ENCODE assay signal across 25 mouse cellular contexts in the genomic region with DNA sequence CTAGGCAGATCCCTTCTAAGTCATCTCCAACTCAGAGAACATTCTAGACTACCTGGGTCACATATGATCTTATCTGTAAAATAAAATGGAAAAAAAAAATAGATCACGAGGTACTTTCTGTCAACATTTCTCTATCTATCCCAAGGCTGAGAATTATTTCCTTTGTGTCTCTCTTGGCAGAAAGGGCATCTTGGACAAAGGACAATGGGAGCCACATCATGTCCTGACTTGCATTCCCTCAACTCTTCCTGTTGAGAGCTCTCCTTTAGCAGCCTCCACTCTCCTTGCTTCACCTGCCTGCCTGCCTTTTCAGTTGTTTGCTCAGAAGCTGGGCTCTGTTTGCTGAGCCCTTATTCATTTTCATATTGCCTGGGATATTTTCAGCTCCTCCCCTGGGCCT.
"Had no signal": no experiment of that assay in that cellular context is flagged by ENCODE, and none has a peak within 500 bp of the region (broad histone marks: within the 10 kb centered on the region; RNA-seq: fewer than 3 reads in every experiment).

No protein-coding gene starts in this region.

- H3K4me3 ChIP-seq: gastrocnemius, adult 2 months; heart, embryonic 13.5 days; heart, embryonic 15.5 days; hindbrain, embryonic 13.5 days; hindbrain, embryonic 15.5 days; layer of hippocampus, adult 2 months; limb, embryonic 10.5 days; limb, embryonic 12.5 days had no signal

- H3K9me3 ChIP-seq: heart, embryonic 13.5 days; heart, embryonic 15.5 days; hindbrain, embryonic 13.5 days; hindbrain, embryonic 15.5 days; limb, embryonic 10.5 days; limb, embryonic 12.5 days had no signal

- H3K9ac ChIP-seq: heart, embryonic 13.5 days; heart, embryonic 15.5 days; hindbrain, embryonic 13.5 days; hindbrain, embryonic 15.5 days; limb, embryonic 12.5 days had no signal

- DNase-seq: gastrocnemius, adult 2 months; gastrocnemius, postnatal 10 days; gastrocnemius, postnatal 25 days; heart, adult 18-20 months; heart, postnatal 14 days; heart, postnatal 36 days; kidney, adult 11 months; kidney, adult 2 months; kidney, adult 9 months; kidney, postnatal 10 days; kidney, postnatal 25 days; kidney, postnatal 4 days; liver had no signal

- H3K4me1 ChIP-seq: heart, embryonic 15.5 days had no signal

- H3K27ac ChIP-seq: gastrocnemius, adult 2 months; heart, embryonic 13.5 days; heart, embryonic 15.5 days; hindbrain, embryonic 15.5 days; hindbrain, postnatal 0 days; layer of hippocampus, adult 2 months; limb, embryonic 10.5 days; limb, embryonic 12.5 days had no signal

- H3K36me3 ChIP-seq: heart, embryonic 13.5 days; heart, embryonic 15.5 days; hindbrain, embryonic 13.5 days; hindbrain, embryonic 15.5 days; limb, embryonic 10.5 days; limb, embryonic 12.5 days had no signal

- H3K4me2 ChIP-seq: heart, embryonic 11.5 days; heart, embryonic 13.5 days; heart, embryonic 15.5 days; hindbrain, embryonic 13.5 days; hindbrain, embryonic 15.5 days; limb, embryonic 12.5 days; liver, embryonic 11.5 days had no signal

- H3K27me3 ChIP-seq: heart, embryonic 13.5 days; heart, embryonic 15.5 days; hindbrain, embryonic 13.5 days; hindbrain, embryonic 15.5 days had no signal

- ATAC-seq: forebrain, embryonic 16.5 days; hindbrain, postnatal 0 days; intestine, embryonic 16.5 days had no signal
